Mouse (Mus musculus) urinary bladder, postnatal 4 days (tissue): Measurements from ENCODE around the gene Olfr1045.
"Not testable (repeated sequence)": the region's sequence is repeated elsewhere in the genome, so short reads cannot be mapped to it uniquely, and the experiment has no call there.

Experiments
- DNase-seq, 2 experiments: peaks; one replicate each; pipeline ENCODE4 v3.0.0; 2021 to 2022; ENCODE audit warnings: low spot score in 2 of 2

The Olfr1045 gene

GRCm38 (mm10) chr2:86202909-86203308, at the start of gene Olfr1045:
Gene Olfr1045 (minus strand): TSS chr2:86203009.
- DNase-seq, result no peak

GRCm38 (mm10) chr2:86240189-86240588, 37.4 kb upstream of the Olfr1045 start, which contains the start of gene Olfr1048:
Gene Olfr1048 (minus strand): TSS chr2:86240289.
- no peak for DNase-seq

DNA sequence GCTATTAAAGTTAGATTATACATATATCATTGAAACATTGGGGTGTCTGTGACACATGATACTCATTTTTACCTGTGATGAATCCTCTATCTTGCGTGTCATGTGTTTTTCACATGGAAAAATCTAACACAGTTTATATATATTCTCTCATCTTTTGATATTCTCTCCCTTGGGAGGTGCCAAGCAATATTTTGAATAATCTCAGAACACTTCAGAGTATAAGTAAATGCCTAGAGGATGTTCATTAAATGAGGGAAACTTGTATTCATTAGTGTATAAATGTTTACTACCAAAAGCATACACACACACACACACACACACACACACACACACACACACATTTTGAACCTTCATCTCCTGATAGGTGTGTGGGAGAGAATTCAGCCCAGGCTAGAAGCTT, 28.5 kb upstream of the Olfr1045 start, which contains the start of gene Olfr1047:
Gene Olfr1047 (minus strand): TSS at position 101 of the 400 bp plus-strand sequence.
- DNase-seq, result no peak

DNA sequence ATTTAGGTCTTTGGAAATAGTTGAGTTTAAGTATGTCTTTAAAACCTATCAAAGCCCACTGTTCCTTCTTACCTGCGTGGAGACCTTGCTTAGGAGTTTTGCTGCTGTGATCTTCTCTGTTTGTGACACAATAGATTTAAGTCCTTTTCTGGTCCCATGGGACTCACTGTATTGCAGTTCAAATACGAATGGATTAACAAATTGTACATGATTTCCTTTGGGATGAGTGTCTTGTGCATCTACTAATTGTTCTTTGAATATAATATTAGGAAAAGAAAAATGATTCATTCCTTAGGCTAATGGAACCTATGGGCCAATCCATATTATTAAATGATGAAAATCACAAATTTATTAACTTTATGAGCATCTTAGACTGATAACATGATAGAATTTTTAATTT, 16.4 kb upstream of the Olfr1045 start, which contains the start of gene Olfr1046:
Gene Olfr1046 (minus strand): TSS at position 101 of the 400 bp plus-strand sequence.
- no peak for DNase-seq

GRCm38 (mm10) chr2:86195863-86196262, 6.9 kb downstream of the Olfr1045 start:
- DNase-seq, result no peak

GRCm38 (mm10) chr2:86185583-86185982, 17.2 kb downstream of the Olfr1045 start, which contains the start of gene Olfr52:
Gene Olfr52 (minus strand): TSS chr2:86185683.
- DNase-seq, result no peak

GRCm38 (mm10) chr2:86179950-86180349, 22.9 kb downstream of the Olfr1045 start:
- DNase-seq, result no peak

- no peak for DNase-seq
Measured at GRCm38 (mm10) chr2:86177720-86178119, 25.1 kb downstream of the Olfr1045 start, which contains the start of gene Olfr1044. Gene Olfr1044 (minus strand): TSS chr2:86177820.

DNA sequence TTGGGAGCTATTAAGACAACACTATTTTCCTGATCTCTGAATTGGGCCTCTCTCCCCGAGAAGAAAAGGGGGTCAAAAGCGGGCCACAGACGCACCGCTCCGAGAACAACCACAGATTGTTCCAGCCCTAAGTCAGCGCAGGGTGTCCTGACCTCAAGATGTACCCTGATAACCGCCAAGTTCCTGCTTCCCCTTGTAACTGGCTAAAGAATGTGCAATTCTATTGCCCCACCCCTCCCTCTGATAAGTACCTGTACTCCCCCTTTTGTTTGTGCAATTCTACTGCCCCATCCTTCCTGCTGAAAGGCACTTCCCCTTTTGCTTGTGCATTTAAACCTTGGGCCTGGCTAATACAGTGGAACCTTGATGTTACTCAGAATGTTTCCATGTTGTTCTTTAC, 27.4 kb downstream of the Olfr1045 start:
- DNase-seq, result not testable (repeated sequence)

DNA sequence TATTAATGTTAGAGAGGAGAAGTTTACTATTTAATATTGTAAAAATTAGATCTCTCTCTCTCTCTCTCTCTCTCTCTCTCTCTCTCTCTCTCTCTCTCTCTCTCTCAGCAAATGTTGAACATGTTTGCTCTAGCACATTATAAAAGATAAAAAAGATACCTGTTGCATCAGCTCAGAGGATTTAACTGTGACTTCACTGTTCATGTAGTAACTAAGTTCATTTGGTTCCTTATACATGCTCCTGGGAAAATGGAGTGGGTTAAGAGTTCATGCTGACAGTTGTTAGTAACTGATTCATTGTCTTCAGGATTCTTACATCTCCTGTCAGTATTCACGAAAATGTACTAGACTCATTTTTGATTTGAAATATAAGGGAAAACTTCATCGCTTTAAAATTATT, 35.4 kb downstream of the Olfr1045 start, which contains the start of gene Olfr1043:
Gene Olfr1043 (minus strand): TSS at position 101 of the 400 bp plus-strand sequence.
- no peak for DNase-seq

DNA sequence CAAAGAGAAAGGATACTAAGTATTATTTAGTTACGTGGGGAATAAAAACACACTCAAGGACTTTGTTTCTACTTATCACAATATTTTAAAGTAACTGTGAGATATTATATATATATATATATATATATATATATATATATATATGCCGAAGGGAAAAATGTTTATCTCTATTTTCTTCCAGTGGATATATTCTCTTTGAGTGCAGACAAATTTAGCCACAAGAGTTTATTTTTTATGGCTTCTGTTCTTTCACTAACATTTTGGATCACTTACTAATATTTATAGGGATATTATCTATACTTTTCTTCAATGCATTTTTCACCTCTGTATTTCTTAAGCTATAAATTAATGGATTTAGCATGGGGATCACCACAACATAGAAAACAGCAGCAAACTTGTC, 41.1 kb downstream of the Olfr1045 start, which contains the start of gene Olfr1042:
Gene Olfr1042 (minus strand): TSS at position 101 of the 400 bp plus-strand sequence.
- no peak for DNase-seq

DNA sequence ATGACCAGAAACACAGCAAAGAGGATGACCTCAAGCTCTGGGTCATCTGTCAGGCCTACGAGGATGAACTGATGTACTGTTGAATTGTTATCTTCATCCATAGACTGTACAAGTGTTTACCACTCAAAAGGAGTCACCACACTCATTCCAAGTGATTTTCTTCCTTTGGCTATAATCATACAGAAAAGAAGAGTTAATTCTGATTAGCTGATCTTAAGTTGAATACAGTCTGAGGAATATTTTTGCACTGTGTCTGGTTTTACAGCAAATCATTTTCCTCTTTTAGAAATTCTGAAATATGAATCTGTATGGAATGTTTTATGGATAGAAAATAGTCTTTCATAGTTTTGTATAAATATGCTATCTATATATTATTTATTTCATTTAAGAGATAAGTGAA, 56.2 kb downstream of the Olfr1045 start, which contains the start of gene Olfr1040:
Gene Olfr1040 (minus strand): TSS at position 101 of the 400 bp plus-strand sequence.
- DNase-seq, result no peak
